Mouse (Mus musculus) bone marrow macrophage, adult 2 months (primary cell): ENCODE measurements around the gene Hs3st2.

Experiments used
- CTCF ChIP-seq: IDR thresholded peaks from 2 replicates; pipeline ENCODE4 v1.5.1; 2012; ENCODE audit warnings: low read depth, mild to moderate bottlenecking, low read length, moderate library complexity
- POLR2A ChIP-seq: IDR thresholded peaks from 2 replicates; pipeline ENCODE4 v1.6.1; 2012; ENCODE audit warnings: mild to moderate bottlenecking, low read depth, low read length, borderline replicate concordance

DNA sequence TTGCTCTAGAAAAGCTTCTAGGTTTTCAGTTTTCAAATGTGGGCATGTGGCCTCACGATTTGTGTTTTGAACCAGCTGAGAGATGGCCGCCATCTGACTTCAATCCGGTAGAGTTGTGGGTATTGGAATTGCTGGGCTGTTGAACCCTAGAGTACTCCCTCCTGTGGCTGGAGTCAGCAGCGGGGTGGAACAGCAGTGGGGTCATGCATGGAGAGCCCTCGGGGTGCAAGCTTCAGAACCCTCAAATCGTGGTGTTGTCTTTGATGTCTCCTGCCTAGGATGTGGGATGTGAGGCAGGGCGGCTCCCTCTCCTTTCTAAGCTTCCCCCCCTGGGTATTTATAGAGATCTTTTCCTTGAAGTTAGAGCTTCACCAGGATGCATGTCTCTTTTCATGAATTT is 52.7 kb downstream of the Hs3st2 start:
- TF ChIP-seq CTCF (no peak), POLR2A (no peak)
